In genomic region chr6:48399906-48400305, GRCm38 (mm10) we compare ENCODE assay signal across 23 mouse cellular contexts. TPM values are rescaled to one million over a fixed set of nuclear protein-coding genes. Genes with fewer than 3 reads are reported as not detected.
DNase-seq lines count a peak whose midpoint lies in the region; ATAC-seq lines count a peak whose summit lies in the region.
"Had no signal": no experiment of that assay in that cellular context is flagged by ENCODE, and none has a peak within 500 bp of the region (broad histone marks: within the 10 kb centered on the region; RNA-seq: fewer than 3 reads in every experiment).

No protein-coding gene starts in this region.

- peak; percentile 40 for DNase-seq in cerebellum, adult 11-12 months
- peak; percentile 8 to 9 for DNase-seq in cerebellum, postnatal 25 days
- no peak for DNase-seq in cerebellum, postnatal 10 days
- DNase-seq in heart, postnatal 10 days, result peak; percentile 43 to 44
- no peak for DNase-seq in heart, embryonic 10.5 days (ENCODE audit: low spot score)
- peak; percentile 38 for DNase-seq in kidney, postnatal 14 days
- DNase-seq: adrenal gland, postnatal 25 days; embryo, embryonic 11 days; gastrocnemius, postnatal 36 days; heart, postnatal 14 days had no signal

- no peak overlapping the region for H3K4me3 ChIP-seq in heart, embryonic 10.5 days
- no peak overlapping the region for H3K4me3 ChIP-seq in kidney, embryonic 15.5 days (replicated peaks)
- H3K4me3 ChIP-seq: embryonic facial prominence, embryonic 15.5 days; erythroblast, embryonic 14.5 days; forebrain, embryonic 10.5 days; heart, adult 2 months; heart, embryonic 13.5 days; hindbrain, embryonic 10.5 days; intestine, embryonic 15.5 days had no signal

- no peak overlapping the region for H3K27ac ChIP-seq in heart, embryonic 10.5 days
- H3K27ac ChIP-seq in kidney, embryonic 15.5 days, result no peak overlapping the region
- H3K27ac ChIP-seq: embryonic facial prominence, embryonic 15.5 days; forebrain, embryonic 10.5 days; heart, adult 2 months; heart, embryonic 13.5 days; hindbrain, embryonic 10.5 days; hindbrain, embryonic 14.5 days; intestine, embryonic 15.5 days had no signal

- peaks cover 41% of the 10 kb centered on the region for H3K4me1 ChIP-seq in heart, embryonic 10.5 days
- peaks cover 21% of the 10 kb centered on the region for H3K4me1 ChIP-seq in kidney, embryonic 15.5 days

- WGBS in heart, embryonic 10.5 days, result 89% methylated on average over 5 of the region's 5 CpGs
- 91% methylated on average over 5 of the region's 5 CpGs for WGBS in kidney, embryonic 15.5 days

- H3K9ac ChIP-seq in kidney, embryonic 15.5 days, result no peak overlapping the region
- H3K9ac ChIP-seq: embryonic facial prominence, embryonic 15.5 days; heart, embryonic 13.5 days; hindbrain, embryonic 14.5 days; intestine, embryonic 15.5 days had no signal

- no peaks in the 10 kb centered on the region for H3K9me3 ChIP-seq in heart, embryonic 10.5 days
- H3K9me3 ChIP-seq in kidney, embryonic 15.5 days (replicated peaks), result no peaks in the 10 kb centered on the region
- H3K9me3 ChIP-seq: embryonic facial prominence, embryonic 15.5 days; forebrain, embryonic 10.5 days; heart, embryonic 13.5 days; hindbrain, embryonic 10.5 days; intestine, embryonic 15.5 days had no signal

- H3K36me3 ChIP-seq in heart, embryonic 10.5 days, result peaks cover 19% of the 10 kb centered on the region
- H3K36me3 ChIP-seq in kidney, embryonic 15.5 days, result peaks cover 28% of the 10 kb centered on the region

- no peaks in the 10 kb centered on the region for H3K27me3 ChIP-seq in heart, embryonic 10.5 days (ENCODE audit: insufficient read depth, poor library complexity, severe bottlenecking)
- no peaks in the 10 kb centered on the region for H3K27me3 ChIP-seq in kidney, embryonic 15.5 days
- H3K27me3 ChIP-seq: embryonic facial prominence, embryonic 15.5 days; heart, embryonic 13.5 days; intestine, embryonic 15.5 days had no signal

- no peak for ATAC-seq in cerebellum, adult (ENCODE audit: insufficient number of reproducible peaks, low FRiP score, low TSS enrichment)
- ATAC-seq in kidney, embryonic 15.5 days (replicated peaks; ENCODE audit: low FRiP score), result no peak
- ATAC-seq: forebrain, embryonic 14.5 days; intestine, embryonic 15.5 days had no signal

- intact Hi-C loops in heart, postnatal 10 days (cut with DNase I), result loop anchor here (5.0 kb wide), 2 partner anchors 102 to 223 kb away; no protein-coding TSS in a partner anchor

- H3K4me2 ChIP-seq in kidney, embryonic 15.5 days, result no peak overlapping the region
- H3K4me2 ChIP-seq: embryonic facial prominence, embryonic 15.5 days; heart, embryonic 13.5 days; hindbrain, embryonic 14.5 days; intestine, embryonic 15.5 days had no signal

RNA-seq across cellular contexts. Expression of gene Krba1, which starts 4.5 kb away (rescaled TPM):
- 10 to 100 TPM; 27.3 to 30.8 TPM for total RNA-seq in heart, postnatal 10 days (2021)
- polyA plus RNA-seq in heart, embryonic 10.5 days (2016; fragmentation: Nextera tagmentation; extraction: Ambion mirVana), result 17.5 and 25.6 TPM in 2 replicates
- 21.2 and 23.6 TPM in 2 replicates for polyA plus RNA-seq in kidney, embryonic 15.5 days (2015; fragmentation: Nextera tagmentation; extraction: Ambion mirVana)

RNA-seq across cellular contexts. Expression of gene Zfp467, which starts 45.7 kb away (rescaled TPM):
- total RNA-seq in heart, postnatal 10 days (2021), result 10 to 100 TPM; 17.8 to 25.2 TPM
- polyA plus RNA-seq in heart, embryonic 10.5 days (2016; fragmentation: Nextera tagmentation; extraction: Ambion mirVana), result 13.4 and 13.9 TPM in 2 replicates
- 27.2 and 29.6 TPM in 2 replicates for polyA plus RNA-seq in kidney, embryonic 15.5 days (2015; fragmentation: Nextera tagmentation; extraction: Ambion mirVana)

RNA-seq across cellular contexts. Expression of gene Sspo, which starts 48.1 kb away (rescaled TPM):
- 1 to 10 TPM in 1 of 2 experiments, under 1 TPM in 1; 0.62 to 1.2 TPM for total RNA-seq in heart, postnatal 10 days (2021)
- 0.15 and 0.64 TPM in 2 replicates for polyA plus RNA-seq in heart, embryonic 10.5 days (2016; fragmentation: Nextera tagmentation; extraction: Ambion mirVana)
- 0.22 and 0.86 TPM in 2 replicates for polyA plus RNA-seq in kidney, embryonic 15.5 days (2015; fragmentation: Nextera tagmentation; extraction: Ambion mirVana)
- total RNA-seq: common myeloid progenitor, adult 5-6 weeks; MEL had no signal
- polyA plus RNA-seq: erythroblast, embryonic 14.5 days had no signal

Comparison
In these comparisons a context has a peak if more than half of its experiments do, and no peak if none do; other contexts are left out.
1. DNase-seq: peak in cerebellum, adult 11-12 months (single experiment), cerebellum, postnatal 25 days (2 of 2), heart, postnatal 10 days (2 of 2) and kidney, postnatal 14 days (single experiment); none in cerebellum, postnatal 10 days (0 of 2) and heart, embryonic 10.5 days (single experiment).